Mouse (Mus musculus): ENCODE measurements around the gene Theg.

The Theg gene

GRCm38 (mm10) chr10:79535431-79535830 is 51.7 kb downstream of the Theg start:
- DNase-seq: peak in 1 of 2 experiments; percentile 0

GRCm38 (mm10) chr10:79534426-79534825 is 52.7 kb downstream of the Theg start:
- DNase-seq: peak in 1 of 2 experiments; percentile 1

- peak; percentile 66 to 67 for DNase-seq
These were observed 53.8 kb downstream of the Theg start, which contains the start of gene Plpp2 for GRCm38 (mm10) chr10:79533126-79533911. Gene Plpp2 (minus strand): TSS chr10:79533796.

GRCm38 (mm10) chr10:79532678-79533077 is 54.5 kb downstream of the Theg start:
- DNase-seq: peak in 1 of 2 experiments; percentile 2

GRCm38 (mm10) chr10:79531593-79531992 is 55.5 kb downstream of the Theg start:
- DNase-seq: no peak

GRCm38 (mm10) chr10:79530721-79531120 is 56.4 kb downstream of the Theg start:
- DNase-seq: no peak

- DNase-seq: no peak
These were observed 56.9 kb downstream of the Theg start for GRCm38 (mm10) chr10:79530241-79530640.

- DNase-seq: no peak
These were observed 59.0 kb downstream of the Theg start for GRCm38 (mm10) chr10:79528081-79528480.

- DNase-seq: no peak
These were observed 59.7 kb downstream of the Theg start for GRCm38 (mm10) chr10:79527453-79527845.

- DNase-seq: no peak
These were observed 60.3 kb downstream of the Theg start for GRCm38 (mm10) chr10:79526661-79527452.

All from thymus, postnatal 36 days (tissue).